Mouse (Mus musculus): ENCODE measurements at regions not wholly inside any gene's neighbourhood (a gene's known extent, or its start where the extent isn't known, plus 50 kb on each side); places are given as distances from the start of the nearest gene placed in this dataset.

DNA sequence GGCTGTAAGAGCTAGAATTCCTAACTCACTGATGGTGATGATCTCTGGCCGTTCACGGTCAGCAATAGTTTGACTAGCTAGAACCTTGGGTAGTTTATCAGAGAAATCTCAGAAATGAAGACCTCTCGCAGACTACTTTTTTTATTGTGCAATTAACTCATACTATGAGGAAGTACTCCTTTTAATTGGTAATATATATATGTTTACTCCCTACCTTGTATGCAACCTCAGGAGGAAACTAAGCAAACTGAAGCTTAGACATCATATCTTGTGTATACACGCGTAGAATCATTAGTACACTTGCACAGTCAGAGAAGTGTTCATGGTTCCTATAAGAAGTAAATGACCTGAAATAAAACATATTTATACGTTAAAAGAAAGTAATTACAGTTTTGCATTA lies 157.2 kb downstream of the Gm11146 start:
- DNase-seq, result no peak

DNA sequence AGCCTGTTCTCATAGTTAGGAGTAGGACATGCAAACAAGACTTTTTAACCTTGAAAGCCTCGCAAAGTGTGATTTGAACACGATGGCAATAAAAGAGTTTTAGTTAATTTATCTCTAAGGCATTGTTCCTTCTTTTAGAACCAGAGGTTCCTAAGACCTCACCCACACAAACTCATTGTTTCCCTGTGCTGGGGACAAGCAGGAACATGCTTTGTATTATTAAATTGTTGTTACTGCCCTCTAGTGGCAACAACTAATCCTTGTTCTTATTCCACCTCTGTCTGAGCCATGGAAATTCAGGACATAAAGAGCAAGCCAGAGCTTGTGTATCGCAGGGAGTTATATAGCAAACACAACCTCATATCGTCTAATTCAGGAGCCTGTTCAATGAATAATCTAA lies 157.9 kb downstream of the Gm11146 start:
- DNase-seq, result peak; percentile 82

DNA sequence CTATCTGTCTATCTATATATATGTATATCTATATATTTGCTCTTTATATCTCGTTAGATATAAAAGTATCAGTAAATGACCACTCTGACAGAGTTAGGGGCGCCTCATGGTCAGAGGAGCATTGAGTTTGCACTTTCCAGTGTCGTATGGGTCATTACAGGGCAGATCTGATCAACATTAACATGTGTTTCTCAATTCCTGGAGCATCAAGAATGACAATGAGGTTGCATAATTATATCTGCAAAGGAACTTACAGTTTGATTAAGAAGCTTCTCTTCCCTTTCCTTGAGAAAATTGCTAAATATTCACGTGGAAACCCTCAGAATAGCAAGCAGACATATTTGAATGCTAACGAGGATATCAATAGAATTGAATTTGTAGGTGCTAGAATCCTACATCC lies 158.6 kb downstream of the Gm11146 start:
- DNase-seq, result no peak

GRCm38 (mm10) chr16:77442866-77443265 lies 159.0 kb downstream of the Gm11146 start:
- DNase-seq, result no peak

- no peak for DNase-seq
These were observed 170.5 kb downstream of the Gm11146 start for GRCm38 (mm10) chr16:77431345-77431744.

- DNase-seq, result no peak
These were observed 179.2 kb downstream of the Gm11146 start for GRCm38 (mm10) chr16:77422385-77423363.

- DNase-seq, result peak; percentile 81
These were observed 180.3 kb downstream of the Gm11146 start for GRCm38 (mm10) chr16:77421591-77422024.

- DNase-seq, result peak; percentile 37
These were observed 180.9 kb downstream of the Gm11146 start for GRCm38 (mm10) chr16:77421001-77421400.

GRCm38 (mm10) chr16:77420136-77420860 lies 181.6 kb downstream of the Gm11146 start:
- DNase-seq, result no peak

- peak; percentile 50 for DNase-seq
These were observed 182.7 kb downstream of the Gm11146 start for GRCm38 (mm10) chr16:77419116-77419735.

- no peak for DNase-seq
These were observed 183.4 kb downstream of the Gm11146 start for GRCm38 (mm10) chr16:77418486-77418885.

DNA sequence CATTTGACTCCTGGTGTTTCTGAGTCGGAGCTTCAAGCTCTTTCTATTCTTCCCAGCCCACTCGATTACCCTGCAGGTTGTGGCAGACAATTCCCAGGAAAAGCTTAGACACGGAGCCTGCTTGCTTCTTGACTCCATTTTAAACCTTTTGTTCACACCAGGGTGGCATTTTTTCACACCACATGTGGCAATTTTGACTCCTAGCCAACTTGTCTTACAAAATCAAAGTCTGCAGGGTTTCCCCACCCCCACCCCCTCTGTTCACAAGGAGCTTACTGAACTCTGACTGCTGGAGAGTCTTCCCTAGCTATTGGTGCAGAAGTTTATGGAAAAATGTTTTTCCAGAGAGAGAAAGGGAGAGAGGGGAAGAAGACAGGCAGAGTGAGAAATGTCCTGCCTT lies 184.1 kb downstream of the Gm11146 start:
- DNase-seq, result peak; percentile 75

GRCm38 (mm10) chr16:77414562-77414961 lies 187.3 kb downstream of the Gm11146 start:
- no peak for DNase-seq

DNA sequence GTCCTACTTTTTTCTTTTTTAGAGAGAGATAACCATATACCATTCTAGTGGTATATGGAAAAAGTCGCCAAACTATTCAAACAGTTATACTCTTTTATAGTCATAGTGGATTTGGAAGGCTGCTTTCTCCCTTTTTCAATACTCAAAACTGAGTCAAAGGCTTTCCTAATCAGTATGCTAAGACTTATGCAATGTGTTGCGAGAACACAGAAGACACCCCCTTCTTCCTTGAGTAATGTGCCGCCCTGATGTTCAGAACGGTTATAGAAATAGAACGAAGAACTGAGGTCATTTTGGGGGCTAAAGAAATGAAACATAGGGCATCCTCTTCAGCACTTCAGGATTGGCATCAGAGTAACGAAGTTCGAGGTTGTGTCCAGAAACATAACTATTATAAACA lies 192.7 kb downstream of the Gm11146 start:
- no peak for DNase-seq

DNA sequence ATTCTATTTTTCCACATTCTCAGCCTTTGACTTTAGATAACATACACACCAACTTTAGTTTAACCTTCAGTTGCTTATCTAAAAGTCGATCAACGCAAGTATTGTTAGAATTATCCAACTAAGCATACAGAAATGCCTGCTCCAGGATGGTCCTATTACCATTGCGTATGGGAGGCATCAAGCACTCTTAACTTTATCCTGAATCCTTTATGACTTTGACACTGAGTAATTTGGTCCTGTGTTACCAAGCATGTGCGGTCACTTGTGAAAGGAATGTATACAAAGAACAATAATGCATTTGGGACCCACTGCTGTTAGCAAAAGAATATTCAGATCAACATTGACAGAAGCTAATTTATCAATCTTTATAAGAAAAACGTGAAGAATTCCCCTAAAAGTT lies 194.9 kb downstream of the Gm11146 start:
- DNase-seq, result no peak

GRCm38 (mm10) chr16:77405859-77406258 lies 196.0 kb downstream of the Gm11146 start:
- DNase-seq, result no peak

- no peak for DNase-seq
These were observed 196.6 kb downstream of the Gm11146 start for GRCm38 (mm10) chr16:77405181-77405818.

GRCm38 (mm10) chr16:77402711-77403280 lies 199.1 kb downstream of the Gm11146 start:
- no peak for DNase-seq

GRCm38 (mm10) chr16:77401185-77401943 lies 200.5 kb downstream of the Gm11146 start:
- no peak for DNase-seq

GRCm38 (mm10) chr16:77400276-77400891 lies 201.5 kb downstream of the Gm11146 start:
- peak; percentile 60 for DNase-seq

DNA sequence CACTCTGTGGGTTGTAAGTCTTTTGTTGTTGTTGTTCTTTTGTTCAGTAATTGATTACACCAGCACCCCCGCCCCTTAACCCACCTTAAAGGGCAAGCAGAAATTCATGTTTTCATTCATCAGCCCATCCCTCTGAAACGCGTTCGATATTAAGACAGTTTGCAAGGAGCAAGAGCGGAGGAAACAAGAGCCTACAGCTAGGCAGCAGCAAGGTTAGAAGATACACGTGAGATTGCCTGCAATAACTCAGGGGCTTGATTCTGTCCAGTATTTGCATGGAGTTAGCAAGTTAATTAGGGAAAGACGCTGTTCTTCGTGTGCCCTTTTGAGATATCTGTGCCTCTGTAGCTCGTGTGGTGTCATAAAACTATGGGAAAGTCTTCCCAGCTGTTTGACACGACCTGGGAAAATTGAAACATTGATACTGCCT lies 202.0 kb downstream of the Gm11146 start:
- no peak for DNase-seq
